Mouse (Mus musculus): Measurements from ENCODE around the gene Ace. TPM values are rescaled to one million over a fixed set of nuclear protein-coding genes. Genes with fewer than 3 reads are reported as not detected.
A peak's percentile ranks its signal among the peaks of the same experiment; 100 is the strongest.
"Not testable (repeated sequence)": the region's sequence is repeated elsewhere in the genome, so short reads cannot be mapped to it uniquely, and the experiment has no call there.

Ace gene
- total RNA-seq, 2 experiments from 2014 or later: 11.0 to 16.0 TPM

DNA sequence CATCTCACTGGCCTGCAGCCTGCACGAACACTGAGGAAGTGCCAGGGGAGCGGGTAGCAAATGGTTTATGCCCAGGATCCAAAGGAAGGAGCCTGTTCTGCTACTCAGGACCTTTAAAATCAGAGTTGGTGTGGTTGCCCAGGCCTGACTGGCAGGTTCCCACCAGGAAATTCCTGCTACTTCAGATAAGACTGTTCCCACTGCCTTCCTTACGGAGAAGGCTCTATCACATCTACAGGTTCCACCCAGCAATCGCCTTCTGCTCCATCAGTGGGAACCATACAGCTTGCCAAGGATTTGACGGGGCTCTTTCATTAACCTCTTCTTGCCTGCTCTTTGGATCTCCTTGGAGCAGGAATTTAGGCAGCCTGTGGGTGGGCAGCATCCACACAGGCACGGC lies 19.7 kb downstream of the Ace start:
- DNase-seq (ENCODE audit: low spot score in 2 of 2): no peak

DNA sequence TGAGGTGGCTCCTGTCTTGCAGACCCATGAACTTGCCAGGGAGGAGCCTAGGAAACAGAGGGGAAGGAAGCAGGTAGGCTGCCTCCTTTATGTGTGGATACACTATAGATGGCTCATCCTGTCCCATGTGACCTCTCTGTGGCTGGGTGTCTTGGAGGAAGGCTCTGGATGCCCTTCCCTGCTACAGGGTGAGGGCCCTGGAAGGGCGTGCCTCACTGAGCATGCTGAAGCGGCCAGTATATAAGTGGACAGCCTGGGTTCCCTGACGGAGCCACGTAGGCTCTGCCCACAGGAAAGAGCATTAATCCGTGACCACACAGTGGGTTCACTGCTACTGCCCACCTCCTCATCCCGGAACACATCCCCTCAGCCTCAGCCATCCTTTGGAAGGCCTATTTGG lies 21.7 kb downstream of the Ace start:
- no peak for DNase-seq (ENCODE audit: low spot score in 2 of 2)

DNA sequence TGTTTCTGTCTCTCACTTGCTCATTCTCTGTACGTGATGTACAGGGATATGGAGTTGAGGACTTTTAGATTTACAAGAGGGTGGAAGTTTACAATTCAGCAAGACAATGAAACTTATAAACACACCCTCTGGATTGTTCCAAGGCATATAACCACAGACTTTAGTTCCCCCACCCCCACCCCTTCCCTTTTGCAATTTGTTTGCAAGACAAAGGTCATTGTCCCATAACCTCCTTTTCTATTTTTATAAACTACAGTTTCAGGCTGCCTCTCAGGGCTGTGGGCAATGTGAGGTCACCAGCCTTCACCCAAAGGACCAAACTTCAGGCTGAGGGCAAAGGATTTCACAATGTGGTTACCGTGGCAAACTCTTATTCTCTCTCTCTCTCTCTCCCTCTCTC lies 22.5 kb downstream of the Ace start:
- no peak for DNase-seq (ENCODE audit: low spot score in 2 of 2)

DNA sequence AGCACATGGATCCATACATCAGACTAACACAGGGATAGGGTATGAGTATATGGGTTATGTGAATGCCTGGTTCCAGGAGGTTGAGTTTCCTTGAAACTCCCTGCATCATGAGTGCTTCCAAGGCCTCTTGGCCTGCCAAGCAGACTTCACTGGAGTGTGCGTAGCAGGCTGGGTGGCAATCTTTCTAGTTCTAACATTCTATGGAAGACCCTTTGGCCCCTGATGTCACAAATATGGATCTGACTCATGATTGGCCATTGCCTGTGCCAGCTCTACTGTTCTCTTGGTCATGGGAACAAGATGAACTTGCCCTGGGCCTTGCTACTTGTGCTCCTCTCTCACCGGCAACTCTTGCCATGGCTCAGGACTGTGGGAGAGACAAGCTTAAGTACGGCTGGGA lies 26.6 kb downstream of the Ace start, which contains the start of gene Ace3:
Gene Ace3, plus strand, starts transcription at position 301 of the 400 bp plus-strand sequence.
- DNase-seq (ENCODE audit: low spot score in 2 of 2): no peak

DNA sequence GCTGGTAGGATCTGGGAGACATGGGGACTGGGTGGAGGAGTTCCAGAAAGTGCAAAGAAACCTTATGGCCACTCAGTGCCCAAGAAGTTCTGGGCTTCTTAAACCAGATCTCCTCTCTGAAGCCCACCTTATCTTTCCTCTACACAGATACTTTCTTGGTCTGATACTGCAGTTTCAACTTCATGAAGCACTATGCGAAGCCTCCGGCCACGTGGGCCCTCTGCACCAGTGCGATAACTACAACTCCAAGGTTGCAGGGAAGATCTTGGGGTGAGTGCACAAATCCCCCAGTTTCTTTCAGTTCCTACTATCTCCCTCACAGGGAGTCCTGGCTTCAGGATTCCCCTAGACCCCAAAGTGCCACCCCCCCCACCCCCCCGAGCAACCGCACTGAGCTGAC lies 32.3 kb downstream of the Ace start:
- no peak for DNase-seq (ENCODE audit: low spot score in 2 of 2)

DNA sequence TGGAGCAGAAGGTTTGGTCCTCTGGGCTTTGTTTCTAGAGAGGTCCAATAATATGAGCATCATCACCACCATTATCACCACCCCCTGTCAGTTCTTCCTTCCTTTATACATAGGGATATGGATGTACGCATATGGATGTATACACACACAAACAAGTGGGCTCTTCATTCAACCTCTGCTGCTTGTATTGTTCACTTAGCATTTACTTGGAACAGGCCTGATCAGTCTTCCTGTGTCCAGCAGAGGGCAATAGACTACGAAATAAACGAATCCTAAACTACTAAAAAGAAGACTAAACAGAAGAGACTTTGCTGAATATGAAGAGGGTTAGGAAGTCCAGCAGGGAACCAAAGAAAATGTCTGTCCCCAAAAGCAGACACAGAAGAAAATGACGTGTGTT lies 34.0 kb downstream of the Ace start:
- no peak for DNase-seq (ENCODE audit: low spot score in 2 of 2)

DNA sequence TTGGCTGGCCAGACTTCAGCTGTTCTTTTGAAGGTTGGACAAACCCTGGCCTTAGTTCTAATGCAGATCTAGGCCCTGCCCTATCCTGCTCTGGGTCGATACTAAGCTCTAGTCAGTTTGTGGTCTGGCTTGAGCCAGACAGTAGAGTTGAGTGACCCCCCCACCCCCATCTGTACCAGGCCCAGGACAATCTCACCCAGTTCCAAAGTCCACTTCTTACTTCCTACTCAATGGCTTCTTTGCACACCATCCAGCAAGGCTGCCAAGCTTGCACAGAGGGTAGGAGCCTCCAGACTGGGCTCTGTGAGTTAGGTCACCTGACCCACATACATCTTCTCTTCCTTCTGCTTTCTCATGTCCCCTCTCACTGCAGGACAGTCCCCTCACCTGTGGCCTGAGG lies 36.8 kb downstream of the Ace start:
- DNase-seq (ENCODE audit: low spot score in 2 of 2): no peak

DNA sequence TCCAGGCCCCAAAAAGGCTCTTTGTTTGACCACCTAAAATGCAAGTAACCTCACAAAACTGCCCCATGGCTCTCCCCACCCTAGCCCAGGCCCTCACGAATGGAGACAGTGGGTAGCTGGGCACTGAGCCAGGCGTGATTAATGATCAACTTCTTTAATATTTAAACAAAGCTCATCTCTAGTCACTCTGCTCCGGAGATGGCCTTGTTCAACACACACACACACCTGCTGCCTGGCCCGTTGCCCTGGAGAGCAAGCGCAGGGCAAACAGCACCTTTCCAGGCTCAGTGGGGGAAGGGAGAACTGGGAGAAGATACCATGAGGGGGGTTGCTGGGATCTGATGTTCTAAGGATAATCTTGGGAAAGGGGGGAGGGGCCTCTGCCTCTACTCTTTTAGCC lies 38.2 kb downstream of the Ace start:
- no peak for DNase-seq (ENCODE audit: low spot score in 2 of 2)

DNA sequence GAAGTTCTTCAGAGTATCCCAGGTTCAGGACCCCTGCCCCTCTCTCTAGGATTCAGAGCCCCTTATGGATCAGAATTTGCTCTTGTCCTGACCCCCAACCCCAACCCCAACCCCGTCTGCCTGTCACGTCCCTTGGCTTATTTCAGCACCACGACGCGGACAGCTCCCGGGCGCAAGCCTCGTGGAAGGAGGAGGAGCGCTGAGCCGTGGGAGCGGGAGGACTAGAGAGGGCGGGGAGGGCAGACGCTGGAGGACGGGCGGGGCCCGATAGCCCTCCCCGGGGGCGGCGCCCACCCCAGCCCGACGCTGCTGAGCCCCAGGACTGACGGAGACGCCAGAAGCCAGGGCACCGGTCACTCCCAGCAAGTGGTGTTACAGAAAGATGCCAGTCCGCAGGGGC lies 40.1 kb downstream of the Ace start, which contains the start of gene Kcnh6:
Gene Kcnh6, plus strand, starts transcription at position 304 of the 400 bp plus-strand sequence.
- peak; percentile 70 to 72 for DNase-seq (ENCODE audit: low spot score in 2 of 2)

DNA sequence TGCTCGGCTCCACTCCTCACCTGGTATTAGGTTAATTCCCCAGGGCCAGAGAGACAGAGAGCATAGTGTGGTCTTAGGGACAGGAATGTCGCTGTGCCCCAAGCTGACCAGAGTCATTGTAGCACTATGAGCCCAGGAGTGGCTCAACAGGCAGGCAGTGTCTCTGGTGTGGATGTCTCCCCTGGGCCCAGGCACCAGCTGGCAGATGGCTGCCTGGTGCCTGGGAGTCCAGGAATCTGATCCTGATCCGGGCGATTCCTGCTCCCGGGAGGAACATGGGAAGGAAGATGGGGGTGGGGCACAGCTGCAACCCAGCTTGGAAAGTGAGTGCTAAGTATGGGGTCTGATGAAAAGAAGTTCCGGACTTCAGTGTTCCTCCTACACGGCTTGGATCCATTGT lies 45.0 kb downstream of the Ace start:
- DNase-seq (ENCODE audit: low spot score in 2 of 2): no peak

DNA sequence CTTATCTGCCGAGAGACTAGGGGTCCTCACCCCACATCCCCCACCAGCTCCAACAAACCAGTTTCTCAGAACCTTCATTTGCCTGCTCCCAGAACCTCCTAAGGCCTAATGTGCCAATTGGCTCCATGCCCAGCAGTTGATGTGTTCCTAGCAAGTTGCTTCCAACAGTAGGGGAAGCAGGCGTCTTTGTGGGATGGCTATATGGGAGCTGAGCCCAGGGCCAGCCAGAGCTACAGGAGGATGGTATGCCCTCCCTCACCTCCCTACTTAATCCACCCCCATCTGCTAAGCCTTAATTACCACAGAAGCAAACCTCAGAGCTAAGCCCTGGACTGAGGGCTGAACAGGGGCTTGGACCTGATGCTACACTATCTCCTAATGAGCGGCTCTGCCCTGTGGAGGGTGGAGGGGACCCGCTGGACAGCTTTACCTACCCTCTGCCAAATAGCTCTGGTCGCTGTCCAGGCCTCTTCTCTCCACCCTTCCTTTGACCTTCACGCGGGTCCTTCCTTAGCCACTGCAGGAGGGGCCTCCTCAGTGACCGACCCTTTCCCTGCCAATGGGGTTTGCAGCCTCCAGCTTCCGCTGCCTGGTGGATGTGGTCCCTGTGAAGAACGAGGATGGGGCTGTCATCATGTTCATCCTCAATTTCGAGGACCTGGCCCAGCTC lies 45.9 kb downstream of the Ace start:
- DNase-seq (ENCODE audit: low spot score in 2 of 2): no peak

DNA sequence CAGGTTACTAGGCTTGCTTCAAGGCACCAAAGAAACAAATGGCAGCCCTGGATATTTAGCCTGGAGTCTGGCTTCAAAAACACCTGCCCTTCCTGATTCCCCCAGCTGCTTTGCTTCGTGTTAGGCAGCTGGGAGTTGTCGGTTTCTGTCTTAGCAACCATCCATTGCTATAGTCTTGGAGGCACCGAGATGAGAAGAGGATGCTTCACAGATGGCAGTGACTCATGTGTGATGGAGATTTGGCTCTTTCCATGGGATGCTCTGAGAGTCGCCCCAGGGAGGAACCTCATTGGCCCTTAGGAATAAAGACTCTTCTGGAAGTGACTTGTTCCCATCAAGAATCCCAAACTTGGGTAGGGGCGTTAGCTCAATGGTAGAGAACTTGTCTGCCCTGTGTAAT lies 48.7 kb downstream of the Ace start:
- DNase-seq (ENCODE audit: low spot score in 2 of 2): no peak

DNA sequence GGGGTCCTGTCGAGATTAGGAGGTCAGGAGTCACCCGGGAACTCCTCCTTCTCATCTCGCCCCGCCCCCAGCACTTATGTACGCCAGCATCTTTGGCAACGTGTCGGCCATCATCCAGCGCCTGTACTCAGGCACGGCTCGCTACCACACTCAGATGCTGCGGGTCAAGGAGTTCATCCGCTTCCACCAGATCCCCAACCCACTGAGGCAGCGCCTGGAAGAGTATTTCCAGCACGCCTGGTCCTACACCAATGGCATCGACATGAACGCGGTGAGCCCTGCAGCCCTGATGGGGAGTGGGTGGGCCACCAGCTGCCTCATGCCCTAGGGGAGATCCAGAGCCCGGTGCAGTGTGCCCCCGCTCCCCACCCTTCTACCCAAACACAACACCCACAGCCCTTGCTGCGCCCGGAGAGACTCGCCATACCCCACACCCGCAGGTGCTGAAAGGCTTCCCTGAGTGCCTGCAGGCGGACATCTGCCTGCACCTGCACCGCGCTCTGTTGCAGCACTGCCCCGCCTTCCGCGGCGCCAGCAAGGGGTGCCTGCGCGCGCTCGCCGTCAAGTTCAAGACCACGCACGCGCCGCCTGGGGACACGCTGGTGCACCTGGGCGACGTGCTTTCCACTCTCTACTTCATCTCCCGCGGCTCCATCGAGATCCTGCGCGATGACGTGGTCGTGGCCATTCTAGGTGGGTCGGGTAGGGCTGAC lies 52.5 kb downstream of the Ace start:
- DNase-seq (ENCODE audit: low spot score in 2 of 2): no peak

DNA sequence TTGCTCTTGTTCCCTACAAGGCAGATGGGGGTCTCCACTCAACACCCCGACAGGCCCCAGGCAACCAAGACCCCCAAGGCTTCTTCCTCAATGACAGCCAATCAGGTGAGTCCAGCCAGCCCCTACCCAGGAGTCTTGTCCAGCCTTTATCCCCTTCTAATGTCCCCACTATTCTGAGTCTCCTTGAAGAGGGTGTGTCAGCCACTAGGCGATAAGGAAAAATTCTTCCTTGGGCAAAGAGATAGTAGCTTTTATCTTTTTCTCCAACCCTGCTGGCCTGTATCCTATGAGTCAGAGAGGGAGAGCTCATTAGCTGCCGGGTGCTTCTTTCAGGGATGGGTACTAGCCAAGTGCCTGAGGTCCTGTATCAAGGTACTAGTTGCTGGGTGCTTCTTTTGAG lies 58.0 kb downstream of the Ace start:
- DNase-seq (ENCODE audit: low spot score in 2 of 2): no peak

DNA sequence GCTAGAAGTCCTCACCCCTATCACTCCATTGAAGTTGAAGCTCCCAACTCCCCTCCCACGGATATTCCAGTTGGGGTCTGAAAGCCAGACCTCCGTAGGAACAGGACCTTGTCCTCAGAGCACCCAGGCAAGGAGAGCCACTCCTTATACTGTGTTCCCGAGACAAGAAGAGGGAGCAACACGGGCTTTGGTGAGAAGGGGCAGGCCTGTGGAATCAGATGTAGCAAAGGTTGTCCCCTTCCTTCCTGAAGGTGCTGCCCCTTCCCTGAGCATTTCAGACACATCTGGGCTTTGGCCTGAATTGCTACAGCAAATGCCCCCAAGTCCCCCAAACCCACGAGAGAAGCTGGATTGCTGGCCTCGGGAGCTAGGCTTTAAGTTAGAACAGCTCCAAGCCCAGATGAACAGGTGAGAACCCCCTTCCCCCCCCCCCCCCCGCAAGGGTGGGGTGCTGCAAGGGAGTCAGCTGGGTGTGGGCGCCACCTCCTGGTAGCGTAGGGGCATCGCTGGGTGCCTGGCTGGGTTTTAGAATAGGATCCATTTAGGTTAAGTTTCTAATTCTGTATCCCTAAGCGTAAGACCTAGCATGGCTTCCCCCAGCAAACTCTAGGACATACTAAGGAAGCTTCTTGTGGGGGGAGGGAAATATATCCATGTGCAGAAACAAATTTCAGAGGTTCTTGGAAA lies 58.9 kb downstream of the Ace start:
- DNase-seq (ENCODE audit: low spot score in 2 of 2): peak; percentile 62

DNA sequence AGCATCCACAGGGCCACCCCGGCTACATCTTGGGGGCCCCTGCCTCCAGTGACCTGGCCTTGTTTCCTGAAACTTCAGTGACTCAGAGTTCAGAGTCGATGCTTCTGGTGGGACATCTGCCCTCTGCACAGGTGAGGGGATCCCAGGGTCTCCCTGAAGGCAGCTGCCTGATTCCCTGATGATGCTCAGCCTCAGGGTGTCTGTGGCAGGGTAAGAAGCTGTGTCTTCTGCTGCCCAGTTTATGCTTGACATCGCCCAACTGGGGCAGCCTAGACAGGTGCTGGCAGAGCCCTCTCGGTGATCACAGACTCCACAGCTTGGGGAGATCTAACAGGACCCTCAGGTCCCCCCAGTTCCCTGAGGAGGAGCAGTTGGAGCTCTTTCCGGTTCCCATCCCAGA lies 59.9 kb downstream of the Ace start:
- DNase-seq (ENCODE audit: low spot score in 2 of 2): no peak

DNA sequence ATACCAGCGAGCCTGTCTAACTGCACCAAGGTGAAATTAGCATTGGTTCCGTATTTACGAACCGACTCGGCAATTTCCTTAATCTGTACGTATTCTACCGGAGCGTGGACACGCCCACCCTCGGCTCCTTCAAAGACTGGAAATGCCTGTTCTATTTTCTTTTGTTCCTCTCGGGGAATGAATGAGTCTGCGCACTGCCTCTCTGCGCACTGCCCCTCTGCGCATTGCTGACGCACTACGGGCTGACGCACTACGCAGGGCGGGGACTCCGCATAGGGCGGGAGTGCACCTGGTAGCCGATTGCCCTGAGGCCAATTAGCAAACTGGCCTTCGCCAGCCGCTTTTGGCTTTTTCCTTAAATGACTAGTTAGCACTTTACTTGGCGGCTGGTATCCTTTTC lies 64.3 kb downstream of the Ace start:
- DNase-seq (ENCODE audit: low spot score in 2 of 2): not testable (repeated sequence)

DNA sequence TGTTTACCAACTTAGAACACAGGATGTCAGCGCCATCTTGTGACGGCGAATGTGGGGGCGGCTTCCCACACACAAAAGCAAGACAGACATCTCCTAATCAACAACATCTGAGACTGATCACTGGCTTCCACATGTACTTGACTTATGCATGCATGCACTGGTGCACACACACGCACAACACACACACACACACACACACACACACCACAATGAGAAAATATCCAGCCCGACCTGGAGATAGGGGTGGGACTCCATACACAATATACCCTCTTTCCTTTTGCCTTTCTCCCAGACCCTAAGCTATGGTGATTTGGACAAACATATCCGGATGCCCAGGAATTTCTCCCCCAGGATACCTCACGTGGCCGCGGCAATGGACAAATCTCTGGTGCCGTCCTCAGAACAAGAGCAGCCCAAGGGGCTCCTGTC lies 65.8 kb downstream of the Ace start:
- DNase-seq (ENCODE audit: low spot score in 2 of 2): no peak

DNA sequence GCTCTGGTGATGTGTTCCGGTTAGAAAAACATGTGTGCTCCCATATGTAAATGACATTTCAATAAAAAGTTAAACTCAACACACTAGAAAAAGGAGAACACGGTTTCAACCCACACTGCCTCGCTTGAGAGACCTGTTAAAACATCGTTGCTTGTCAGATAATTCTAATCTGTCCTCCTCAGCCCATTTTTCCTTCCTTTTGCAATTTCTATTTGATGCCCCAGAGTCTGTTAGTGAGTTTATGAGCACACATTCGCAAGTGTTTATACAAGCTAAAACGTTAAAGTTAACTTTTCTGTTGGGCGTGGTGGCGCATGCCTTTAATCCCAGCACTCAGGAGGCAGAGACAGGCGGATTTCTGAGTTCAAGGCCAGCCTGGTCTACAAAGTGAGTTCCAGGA lies 67.2 kb downstream of the Ace start:
- no peak for DNase-seq (ENCODE audit: low spot score in 2 of 2)

DNA sequence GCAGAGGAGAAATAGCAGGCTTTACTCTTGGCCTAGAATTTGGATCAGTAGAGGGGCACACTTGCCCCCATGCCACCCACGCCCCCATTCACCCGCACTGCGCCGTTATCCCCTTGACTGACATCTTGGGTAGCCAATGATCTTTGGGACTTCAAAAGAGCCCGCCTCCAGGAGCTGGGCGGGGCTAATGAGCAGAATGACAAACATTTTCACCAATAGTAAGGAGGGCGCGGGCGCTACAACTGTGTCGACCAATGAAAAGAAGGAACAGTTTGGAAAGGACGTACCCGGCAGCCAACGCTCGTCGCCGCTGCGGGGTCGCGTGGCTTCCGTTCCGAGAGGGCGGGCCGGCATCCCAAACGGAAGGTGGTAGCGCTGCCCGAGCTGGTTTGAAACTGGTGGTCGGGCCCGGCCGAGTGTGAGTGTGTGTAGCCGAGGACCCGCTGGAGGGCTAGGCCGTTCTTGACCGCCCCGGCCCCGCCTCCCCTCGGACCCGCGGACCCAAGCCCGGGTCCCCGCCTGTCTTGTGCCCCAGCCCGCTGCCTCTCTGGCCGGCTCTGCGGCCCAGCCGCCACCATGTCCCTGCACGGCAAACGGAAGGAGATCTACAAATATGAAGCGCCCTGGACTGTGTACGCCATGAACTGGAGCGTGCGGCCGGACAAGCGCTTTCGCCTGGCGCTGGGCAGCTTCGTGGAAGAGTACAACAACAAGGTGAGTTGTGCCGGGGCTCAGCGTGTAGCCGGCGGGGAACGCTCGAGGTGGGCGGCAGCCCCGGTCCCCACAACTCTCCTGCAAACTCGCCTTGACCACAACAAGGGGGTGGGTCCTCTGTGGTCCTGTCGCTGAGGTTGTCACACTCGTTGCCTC lies 69.0 kb downstream of the Ace start, which contains the start of gene Dcaf7:
Gene Dcaf7, plus strand, starts transcription at position 325 of the 870 bp plus-strand sequence.
- DNase-seq (ENCODE audit: low spot score in 2 of 2): peak; percentile 94 to 98

DNA sequence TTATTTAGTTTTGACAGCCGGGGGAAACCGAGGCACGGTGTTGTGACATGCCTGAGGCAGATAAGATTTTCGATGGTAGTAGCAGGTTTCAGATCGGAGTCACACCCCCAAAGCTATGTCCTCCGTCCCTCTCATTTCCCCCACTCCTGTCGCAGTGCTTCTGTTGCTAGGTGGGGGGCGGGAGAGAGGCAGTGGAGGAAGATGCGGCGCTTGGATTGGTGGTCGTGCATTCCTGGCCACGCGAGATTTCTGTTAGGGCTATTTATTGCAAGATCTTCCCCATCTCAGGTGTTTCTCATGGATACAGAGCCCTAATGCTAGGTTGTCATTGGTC lies 69.6 kb downstream of the Ace start:
- no peak for DNase-seq (ENCODE audit: low spot score in 2 of 2)

All from adrenal gland, adult 18-20 months (tissue).